In genomic region chr10:24409976-24410375, GRCm38 (mm10) we compare ENCODE assay signal across 8 mouse cellular contexts.
A peak's percentile ranks its signal among the peaks of the same experiment; 100 is the strongest.
DNase-seq lines count a peak whose midpoint lies in the region; ATAC-seq and TF ChIP-seq lines count a peak whose summit lies in the region.

No protein-coding gene starts in this region.

- no peaks in the 10 kb centered on the region for H3K9me3 ChIP-seq in forebrain, embryonic 14.5 days (replicated peaks; ENCODE audit: control insufficient read depth, low read length)
- no peaks in the 10 kb centered on the region for H3K9me3 ChIP-seq in forebrain, embryonic 16.5 days (ENCODE audit: control insufficient read depth, low read length)
- no peaks in the 10 kb centered on the region for H3K9me3 ChIP-seq in midbrain, postnatal 0 days (ENCODE audit: low read length)
- H3K9me3 ChIP-seq in midbrain, embryonic 10.5 days (replicated peaks), result no peaks in the 10 kb centered on the region

- no peak overlapping the region for H3K9ac ChIP-seq in forebrain, embryonic 14.5 days (ENCODE audit: low read length)
- no peak overlapping the region for H3K9ac ChIP-seq in forebrain, embryonic 16.5 days (replicated peaks; ENCODE audit: low read depth, low read length)
- no peak overlapping the region for H3K9ac ChIP-seq in midbrain, postnatal 0 days (replicated peaks; ENCODE audit: low read length, poor library complexity, severe bottlenecking)

- no peak for ATAC-seq in forebrain, embryonic 14.5 days
- no peak for ATAC-seq in forebrain, embryonic 16.5 days
- ATAC-seq in midbrain, postnatal 0 days (ENCODE audit: low FRiP score), result no peak
- ATAC-seq in erythroid progenitor cell, adult 5-6 weeks (replicated peaks; ENCODE audit: low FRiP score, poor library complexity, severe bottlenecking), result no peak

- WGBS in forebrain, embryonic 14.5 days, result 55% methylated on average over 1 of the region's 1 CpGs
- 51% methylated on average over 1 of the region's 1 CpGs for WGBS in forebrain, embryonic 16.5 days
- 53% methylated on average over 1 of the region's 1 CpGs for WGBS in midbrain, postnatal 0 days
- whole genome bisulfite sequencing in midbrain, embryonic 10.5 days, result 55% methylated on average over 1 of the region's 1 CpGs

- 0 out of 2 replicates have a peak, but pooled peaks cover 4% of the 10 kb centered on the region for H3K4me1 ChIP-seq in forebrain, embryonic 14.5 days (ENCODE audit: control insufficient read depth, insufficient read depth, low read length)
- peaks cover 3% of the 10 kb centered on the region for H3K4me1 ChIP-seq in forebrain, embryonic 16.5 days (replicated peaks; ENCODE audit: control insufficient read depth, insufficient read depth, low read length)
- H3K4me1 ChIP-seq in midbrain, postnatal 0 days (ENCODE audit: insufficient read depth, low read length), result peaks cover 6% of the 10 kb centered on the region; the same call in 1 of the 2 replicates
- peaks cover 35% of the 10 kb centered on the region for H3K4me1 ChIP-seq in midbrain, embryonic 10.5 days

- H3K27me3 ChIP-seq in forebrain, embryonic 14.5 days (replicated peaks; ENCODE audit: control insufficient read depth, insufficient read depth, low read length), result no peaks in the 10 kb centered on the region
- H3K27me3 ChIP-seq in forebrain, embryonic 16.5 days (replicated peaks; ENCODE audit: control insufficient read depth, insufficient read depth, low read length), result no peaks in the 10 kb centered on the region
- no peaks in the 10 kb centered on the region for H3K27me3 ChIP-seq in midbrain, postnatal 0 days (ENCODE audit: insufficient read depth, low read length)
- H3K27me3 ChIP-seq in midbrain, embryonic 10.5 days (ENCODE audit: low read depth, poor library complexity, severe bottlenecking), result no peaks in the 10 kb centered on the region

- H3K4me3 ChIP-seq in forebrain, embryonic 14.5 days (ENCODE audit: low read depth, low read length), result no peak overlapping the region
- no peak overlapping the region for H3K4me3 ChIP-seq in forebrain, embryonic 16.5 days (replicated peaks; ENCODE audit: low read length)
- H3K4me3 ChIP-seq in midbrain, postnatal 0 days (ENCODE audit: low read depth, low read length), result no peak overlapping the region
- no peak overlapping the region for H3K4me3 ChIP-seq in midbrain, embryonic 10.5 days

- H3K4me2 ChIP-seq in forebrain, embryonic 14.5 days (ENCODE audit: low read length), result no peak overlapping the region
- no peak overlapping the region for H3K4me2 ChIP-seq in forebrain, embryonic 16.5 days (ENCODE audit: low read length)
- H3K4me2 ChIP-seq in midbrain, postnatal 0 days (ENCODE audit: low read depth, low read length, poor library complexity, severe bottlenecking), result no peak overlapping the region

- TF ChIP-seq CTCF in midbrain, postnatal 0 days (IDR thresholded peaks at IDR 0.05), result peak; percentile 64

- H3K27ac ChIP-seq in forebrain, embryonic 14.5 days (ENCODE audit: low read depth, low read length), result no peak overlapping the region
- no peak overlapping the region for H3K27ac ChIP-seq in forebrain, embryonic 16.5 days (ENCODE audit: low read length)
- no peak overlapping the region for H3K27ac ChIP-seq in midbrain, postnatal 0 days (ENCODE audit: low read depth, low read length)
- H3K27ac ChIP-seq in midbrain, embryonic 10.5 days (replicated peaks), result no peak overlapping the region; the same call in 1 of the 2 replicates

- peak; percentile 23 for DNase-seq in forebrain, embryonic 14.5 days (ENCODE audit: low spot score)
- DNase-seq in midbrain, postnatal 0 days (ENCODE audit: low spot score), result peak; percentile 23
- DNase-seq in midbrain, embryonic 10.5 days (ENCODE audit: low spot score), result no peak
- peak; percentile 53 for DNase-seq in heart, postnatal 4 days
- DNase-seq in thymus, postnatal 4 days, result peak; percentile 22
- no peak for DNase-seq in cerebellum, postnatal 25 days

- no peaks in the 10 kb centered on the region for H3K36me3 ChIP-seq in forebrain, embryonic 14.5 days (ENCODE audit: control insufficient read depth, insufficient read depth, low read length)
- H3K36me3 ChIP-seq in forebrain, embryonic 16.5 days (ENCODE audit: control insufficient read depth, insufficient read depth), result no peaks in the 10 kb centered on the region
- no peaks in the 10 kb centered on the region for H3K36me3 ChIP-seq in midbrain, postnatal 0 days (ENCODE audit: insufficient read depth, low read length)
- no peaks in the 10 kb centered on the region for H3K36me3 ChIP-seq in midbrain, embryonic 10.5 days

Comparison
In these comparisons a context has a peak if more than half of its experiments do, and no peak if none do; other contexts are left out.
1. DNase-seq: peak in forebrain, embryonic 14.5 days (single experiment), midbrain, postnatal 0 days (single experiment), heart, postnatal 4 days (single experiment) and thymus, postnatal 4 days (single experiment); none in midbrain, embryonic 10.5 days (single experiment) and cerebellum, postnatal 25 days (0 of 2).